Mouse (Mus musculus): Measurements from ENCODE around the gene Cldn15.

GRCm38 (mm10) chr5:136945084-136945483 lies 21.3 kb upstream of the Cldn15 start:
- TF ChIP-seq CTCF (IDR thresholded peaks at IDR 0.05; ENCODE audit: control insufficient read depth, insufficient read depth, insufficient read length): no peak
- no peak for TF ChIP-seq USF1 (IDR thresholded peaks at IDR 0.05; ENCODE audit: low read depth)
- TF ChIP-seq MAX (IDR thresholded peaks at IDR 0.05): no peak
- TF ChIP-seq MYOG (IDR thresholded peaks at IDR 0.05; ENCODE audit: control insufficient read depth, extremely low read depth, insufficient read length): no peak
- no peak for TF ChIP-seq MYOD1 (IDR thresholded peaks at IDR 0.05; ENCODE audit: control insufficient read depth, insufficient read length, low read depth)

All from C2C12 (cell line).